Mouse (Mus musculus) NIH3T3 (cell line): ENCODE data around the gene Gse1.

Experiments
- DNase-seq: peaks from one replicate; pipeline ENCODE4 v3.0.0-alpha.2; 2012; ENCODE audit warnings: low read depth

Gene Gse1

DNA sequence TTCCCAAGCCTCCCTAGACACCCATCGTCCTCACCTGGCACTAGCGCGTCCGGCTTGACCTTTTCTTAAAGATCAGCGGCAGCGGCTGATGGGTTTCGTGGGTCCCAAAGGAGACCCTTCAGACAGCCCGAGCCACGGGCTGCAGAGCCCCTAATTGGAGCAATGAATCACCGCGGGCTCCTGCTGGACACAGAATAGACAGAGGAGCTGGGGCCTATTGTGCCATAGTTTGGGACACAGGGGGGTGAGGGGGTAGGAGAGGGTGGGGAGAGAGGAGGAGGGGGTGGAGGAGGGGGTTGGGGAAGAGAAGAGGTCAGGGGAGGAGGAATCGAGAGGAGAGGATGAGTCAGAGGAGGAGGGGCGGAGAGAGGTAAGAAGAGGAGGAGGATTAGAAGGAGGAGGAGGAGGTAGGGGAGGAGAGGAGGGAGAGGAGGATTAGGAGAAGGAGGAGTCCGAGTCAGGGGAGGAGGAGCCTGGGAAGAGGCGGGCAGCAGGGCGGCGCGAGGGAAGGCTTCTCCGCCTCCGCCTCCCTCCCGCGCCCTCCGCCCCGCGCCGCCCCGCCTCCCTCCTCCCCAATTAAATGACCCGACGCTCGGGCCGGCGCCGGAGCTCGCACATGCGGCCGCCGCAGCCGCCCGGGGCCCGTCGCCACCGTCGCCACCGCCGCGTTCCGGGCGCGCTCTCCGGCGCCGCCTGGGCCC is at the start of gene Gse1:
TSS of gene Gse1 (plus strand) at position 566 of the 701 bp plus-strand sequence.
- peak; percentile 92 for DNase-seq

- peak; percentile 93 for DNase-seq
Measured at GRCm38 (mm10) chr8:120179027-120179431, 49.2 kb upstream of the Gse1 start.

- no peak for DNase-seq
Measured at GRCm38 (mm10) chr8:120180445-120180970, 47.7 kb upstream of the Gse1 start.

- DNase-seq: no peak
Measured at GRCm38 (mm10) chr8:120181274-120181673, 47.0 kb upstream of the Gse1 start.

DNA sequence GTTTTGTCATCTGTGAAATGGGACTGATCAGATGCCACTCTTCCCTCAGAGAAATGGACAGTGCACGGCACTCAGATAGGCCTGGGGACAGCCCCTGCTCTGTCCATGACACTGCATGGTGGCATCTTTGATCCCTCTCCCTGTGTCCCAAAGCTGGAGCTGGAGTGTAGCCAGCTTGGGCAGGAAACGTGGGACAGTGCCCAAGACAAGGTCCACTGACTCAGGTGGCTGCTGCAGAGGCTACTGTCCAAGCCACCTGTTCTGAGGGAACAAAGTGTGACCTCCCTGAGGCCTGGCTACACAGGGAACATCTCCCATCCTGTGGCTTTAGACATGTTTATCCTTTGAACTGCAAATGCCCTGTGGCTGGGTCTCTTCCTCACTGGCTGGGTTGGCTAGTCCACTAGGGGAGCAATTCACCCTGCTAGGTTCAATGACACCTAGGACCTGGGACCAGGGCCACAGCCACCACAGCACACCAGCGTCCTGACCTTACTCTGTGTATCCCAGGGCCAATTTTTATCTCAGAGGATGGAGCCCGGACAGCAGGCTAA is 46.3 kb upstream of the Gse1 start:
- DNase-seq: no peak

- DNase-seq: no peak
Measured at GRCm38 (mm10) chr8:120184366-120184765, 43.9 kb upstream of the Gse1 start.

GRCm38 (mm10) chr8:120184850-120185792 is 43.1 kb upstream of the Gse1 start:
- DNase-seq: peak; percentile 49

- DNase-seq: no peak
Measured at GRCm38 (mm10) chr8:120186454-120186853, 41.8 kb upstream of the Gse1 start.

GRCm38 (mm10) chr8:120188510-120188909 is 39.7 kb upstream of the Gse1 start:
- DNase-seq: no peak

DNA sequence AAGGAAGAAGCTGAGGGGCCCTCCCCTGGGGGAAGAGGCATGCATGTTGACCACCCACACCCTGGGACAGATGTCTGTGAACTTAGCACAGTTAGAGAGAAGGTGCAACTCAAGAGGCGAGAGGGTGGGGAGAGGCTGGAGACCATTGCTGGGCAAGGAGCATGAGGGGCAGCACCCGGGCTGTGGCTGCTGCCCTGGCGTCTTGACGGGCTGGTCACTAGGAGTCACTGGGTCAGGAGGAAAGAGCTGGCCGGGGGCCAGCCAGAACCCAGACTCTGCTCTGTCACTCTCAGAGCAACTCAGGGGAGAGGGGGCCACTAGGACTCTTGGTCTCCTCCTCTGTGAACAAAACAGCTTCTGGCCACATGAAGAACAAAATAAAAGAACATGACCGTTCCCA is 38.8 kb upstream of the Gse1 start:
- DNase-seq: no peak

DNA sequence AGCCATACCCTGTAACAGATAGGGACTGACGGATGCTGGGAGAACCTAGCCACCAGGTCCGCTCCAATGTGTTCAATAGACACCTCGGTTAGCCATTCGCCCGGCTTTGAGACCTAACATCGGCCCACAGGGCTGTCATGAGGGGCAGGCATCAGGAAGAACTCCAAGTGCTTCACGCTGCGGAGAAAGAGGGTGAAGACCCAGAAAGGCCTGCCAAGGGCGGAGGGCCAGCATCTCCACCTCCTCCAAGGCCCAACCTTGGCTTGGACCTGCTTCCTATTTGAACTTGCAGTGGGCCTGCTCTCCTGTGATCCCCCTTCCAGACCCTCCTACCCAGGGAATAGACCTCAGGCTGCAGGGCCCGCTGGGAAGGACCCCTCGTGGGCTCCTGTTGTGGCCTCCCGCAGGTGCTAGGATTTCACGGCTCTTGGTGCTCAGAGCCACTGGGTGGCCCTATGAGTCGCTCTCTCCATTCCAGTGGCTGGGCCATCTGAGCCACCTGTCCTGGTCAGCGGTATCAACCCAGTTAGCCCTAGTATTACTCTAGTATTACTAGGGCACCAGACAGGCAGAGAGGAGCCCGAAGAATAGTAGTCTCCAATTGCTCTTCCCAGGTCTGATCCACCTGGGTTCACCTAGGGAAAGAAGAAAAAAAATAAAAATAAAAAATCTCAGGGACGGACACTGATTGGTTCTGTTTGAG is 38.0 kb upstream of the Gse1 start:
- no peak for DNase-seq

GRCm38 (mm10) chr8:120190810-120191413 is 37.3 kb upstream of the Gse1 start:
- DNase-seq: peak; percentile 96

GRCm38 (mm10) chr8:120191633-120192032 is 36.6 kb upstream of the Gse1 start:
- no peak for DNase-seq

GRCm38 (mm10) chr8:120192118-120192517 is 36.1 kb upstream of the Gse1 start:
- no peak for DNase-seq

GRCm38 (mm10) chr8:120201351-120201750 is 26.9 kb upstream of the Gse1 start:
- no peak for DNase-seq

- DNase-seq: no peak
Measured at GRCm38 (mm10) chr8:120202546-120202945, 25.7 kb upstream of the Gse1 start.

- DNase-seq: no peak
Measured at GRCm38 (mm10) chr8:120204736-120205360, 23.4 kb upstream of the Gse1 start.

DNA sequence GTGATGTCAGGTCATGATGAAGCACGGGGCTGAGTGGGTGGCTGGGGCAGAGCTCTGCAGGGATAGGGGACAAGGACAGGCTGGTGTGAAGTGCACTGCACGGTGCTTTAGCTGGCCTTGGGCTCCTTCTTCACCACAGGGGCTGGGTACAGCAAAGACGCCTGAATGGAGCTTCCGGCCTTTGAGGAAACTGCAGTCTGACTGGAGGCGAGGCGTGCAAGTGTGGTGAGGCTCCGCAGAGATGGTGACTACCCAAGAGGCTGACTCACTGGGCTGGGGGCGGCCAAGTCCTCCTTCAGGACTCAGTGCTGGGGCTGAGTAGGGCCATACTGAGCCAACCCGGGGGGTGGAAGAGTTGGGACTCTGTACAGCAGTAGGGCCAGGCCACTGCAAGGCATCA is 22.3 kb upstream of the Gse1 start:
- DNase-seq: peak; percentile 56

GRCm38 (mm10) chr8:120207364-120207763 is 20.9 kb upstream of the Gse1 start:
- DNase-seq: no peak

DNA sequence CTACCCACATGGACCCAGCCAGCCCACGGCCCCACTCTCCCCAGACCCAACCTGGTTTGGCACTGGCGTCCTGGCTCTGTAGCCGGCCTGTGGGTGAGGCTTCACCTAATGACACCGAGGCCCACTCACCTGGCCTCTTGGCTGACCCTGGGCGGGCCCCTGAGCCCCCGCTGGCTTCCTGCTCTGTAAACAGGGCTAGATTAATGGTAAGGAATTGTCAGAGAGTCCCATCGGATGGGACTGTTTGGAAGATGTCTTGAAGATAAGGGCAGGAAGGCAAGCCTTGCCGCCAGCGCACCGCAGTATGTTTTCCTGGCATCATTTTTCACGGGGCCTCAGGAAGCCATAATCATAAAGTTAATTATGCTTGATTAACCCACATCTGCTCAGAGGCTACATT is 20.1 kb upstream of the Gse1 start:
- no peak for DNase-seq

- no peak for DNase-seq
Measured at GRCm38 (mm10) chr8:120211345-120211744, 16.9 kb upstream of the Gse1 start.
